Mouse (Mus musculus) heart, embryonic 12.5 days (tissue): ENCODE data around the gene Polr3a. TPM values are rescaled to one million over a fixed set of nuclear protein-coding genes. Genes with fewer than 3 reads are reported as not detected.
"Not testable (repeated sequence)": the region's sequence is repeated elsewhere in the genome, so short reads cannot be mapped to it uniquely, and the experiment has no call there.

Experiments
- ATAC-seq: fragments of 200-750 bp; cut with Nextera tagmentation; 2 replicates; pipeline ENCODE4 v1.8.0; 2017; ENCODE audit warnings: moderate TSS enrichment, moderate library complexity; ENCODE audit not compliant: insufficient number of reproducible peaks, low FRiP score
- H3K27ac ChIP-seq: fragments of 300-500 bp; sonication (generic); 2 replicates; pipeline ENCODE4 v1.5.1; 2016; ENCODE audit warnings: mild to moderate bottlenecking, moderate library complexity; ENCODE audit not compliant: poor library complexity, severe bottlenecking
- H3K27me3 ChIP-seq: fragments of 300-500 bp; sonication (generic); replicated peaks from 2 replicates; pipeline ENCODE4 v1.6.1; 2016; ENCODE audit warnings: mild to moderate bottlenecking, moderate library complexity
- H3K36me3 ChIP-seq: fragments of 300-500 bp; sonication (generic); 2 replicates; pipeline ENCODE4 v1.6.1; 2016; ENCODE audit warnings: mild to moderate bottlenecking, moderate library complexity
- H3K4me1 ChIP-seq: fragments of 300-500 bp; sonication (generic); replicated peaks from 2 replicates; pipeline ENCODE4 v1.6.1; 2016; ENCODE audit warnings: mild to moderate bottlenecking
- H3K4me2 ChIP-seq: fragments of 300-500 bp; sonication (generic); 2 replicates; pipeline ENCODE4 v1.6.1; 2016; ENCODE audit warnings: mild to moderate bottlenecking, moderate library complexity
- H3K4me3 ChIP-seq: fragments of 300-500 bp; sonication (generic); 2 replicates; pipeline ENCODE4 v1.5.1; 2016; ENCODE audit warnings: mild to moderate bottlenecking
- H3K9ac ChIP-seq: fragments of 300-500 bp; sonication (generic); 2 replicates; pipeline ENCODE4 v1.6.1; 2016; ENCODE audit warnings: mild to moderate bottlenecking, moderate library complexity
- H3K9me3 ChIP-seq: fragments of 300-500 bp; sonication (generic); replicated peaks from 2 replicates; pipeline ENCODE4 v1.6.1; 2016; ENCODE audit warnings: mild to moderate bottlenecking, moderate library complexity
- WGBS: fragments of 180-500 bp; shearing (Covaris S2); methylation state at CpG from one replicate; pipeline ENCODE4 v1.1.7; 2016; 5-methylcytosine and 5-hydroxymethylcytosine counted together
- polyA plus RNA-seq: library from polyadenylated mRNA; unstranded; fragments of >200 nt; fragmentation: Nextera tagmentation; extraction: Ambion mirVana; gene quantifications from 2 replicates; pipeline ENCODE4 v1.2.1, GENCODE M21; 2016

Gene Polr3a
- polyA plus RNA-seq, 1 experiment from 2014 or later, result 12.8 TPM

GRCm38 (mm10) chr14:24491266-24491981 is 4.6 kb upstream of the Polr3a start:
- 3% methylated on average over 11 of the region's 11 CpGs for WGBS
- Histone ChIP-seq H3K4me3 (peak overlapping the region; percentile 84), H3K4me1 (peaks cover 36% of the 10 kb centered on the region), H3K9me3 (no peaks in the 10 kb centered on the region), H3K27me3 (no peaks in the 10 kb centered on the region), H3K9ac (peak overlapping the region; percentile 98), H3K4me2 (peak overlapping the region; percentile 74), H3K36me3 (peaks cover 43% of the 10 kb centered on the region), H3K27ac (peak overlapping the region; percentile 79; the same call in 1 of the 2 replicates)
- ATAC-seq, result no peak

DNA sequence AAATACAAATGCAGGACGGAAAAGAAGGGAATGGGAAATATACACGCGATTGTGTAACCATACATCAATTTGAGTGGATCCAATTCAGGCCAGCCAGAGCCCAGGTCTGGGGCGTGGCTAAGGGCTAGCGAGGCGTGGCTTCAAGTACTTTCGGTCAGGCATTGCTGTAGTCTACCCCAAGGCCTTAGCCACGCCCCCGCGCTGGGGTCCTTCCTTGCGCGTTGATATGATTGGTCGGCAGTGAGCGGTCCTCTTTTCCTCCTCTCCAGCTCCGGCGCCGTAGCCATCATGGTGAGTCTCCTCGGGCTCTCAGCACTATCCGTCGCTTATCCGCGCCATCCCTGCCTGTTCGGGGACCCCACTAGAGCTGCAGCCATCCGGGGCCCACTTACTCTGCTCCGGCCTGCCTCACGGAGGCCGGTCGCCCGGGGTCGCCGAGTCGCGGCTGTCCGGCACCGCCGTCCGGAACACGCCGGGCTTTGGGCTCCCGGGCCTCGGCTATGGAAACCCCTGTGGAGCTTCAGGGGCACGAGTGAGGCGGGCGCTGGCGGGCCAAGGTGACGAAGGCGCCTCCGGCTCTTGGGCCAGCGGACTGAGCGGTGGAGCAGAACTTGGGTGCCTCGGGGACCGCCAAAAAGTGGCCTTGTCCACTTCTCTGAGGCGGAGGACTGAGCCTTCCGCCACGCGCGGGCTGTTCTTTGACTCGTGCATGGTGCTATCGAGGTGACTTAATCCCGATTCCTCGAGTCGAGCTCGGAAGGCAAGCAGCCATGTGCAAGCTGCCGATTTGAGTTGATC is 3.8 kb upstream of the Polr3a start:
- H3K9ac ChIP-seq, result peak overlapping the region; percentile 98

DNA sequence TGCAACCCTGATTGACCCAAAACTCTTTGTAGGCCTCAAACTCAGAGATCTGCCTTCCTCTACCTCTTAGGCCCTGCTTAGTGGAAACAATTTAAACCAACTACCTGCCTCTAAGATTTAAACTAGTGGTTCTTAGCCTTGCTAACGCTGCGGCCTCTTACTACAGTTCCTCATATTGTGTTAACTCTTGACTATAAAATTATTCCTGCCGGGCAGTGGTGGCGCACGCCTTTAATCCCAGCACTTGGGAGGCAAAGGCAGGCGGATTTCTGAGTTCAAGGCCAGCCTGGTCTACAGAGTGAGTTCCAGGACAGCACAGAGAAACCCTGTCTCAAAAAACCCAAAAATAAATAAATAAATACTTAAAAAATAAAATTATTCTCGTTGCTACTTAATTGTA is 2.9 kb upstream of the Polr3a start:
- H3K4me2 ChIP-seq, H3K9me3 ChIP-seq, H3K4me3 ChIP-seq, H3K27me3 ChIP-seq, ATAC-seq, H3K9ac ChIP-seq, H3K27ac ChIP-seq: not testable (repeated sequence)
- Histone ChIP-seq H3K36me3 (peaks cover 28% of the 10 kb centered on the region), H3K4me1 (peaks cover 42% of the 10 kb centered on the region)
- 84% methylated on average over 7 of the region's 7 CpGs for WGBS

More for the DNA sequence above, 3.8 kb upstream of the Polr3a start:
- H3K27me3 ChIP-seq, result no peaks in the 10 kb centered on the region
- peak overlapping the region; percentile 84 for H3K4me3 ChIP-seq
- H3K36me3 ChIP-seq, result peaks cover 35% of the 10 kb centered on the region
- WGBS, result under 1% methylated on average over 64 of the region's 64 CpGs
- H3K4me1 ChIP-seq, result peaks cover 42% of the 10 kb centered on the region
- H3K9me3 ChIP-seq, result no peaks in the 10 kb centered on the region
- peak overlapping the region; percentile 79 for H3K27ac ChIP-seq
- H3K4me2 ChIP-seq, result peak overlapping the region; percentile 74
- ATAC-seq, result peak; percentile 96

GRCm38 (mm10) chr14:24486241-24486767 is 554 bp downstream of the Polr3a start:
- peak overlapping the region; percentile 99 for H3K4me3 ChIP-seq
- H3K27ac ChIP-seq, result no peak overlapping the region
- 5% methylated on average over 13 of the region's 13 CpGs for WGBS
- H3K27me3 ChIP-seq, result no peaks in the 10 kb centered on the region
- no peaks in the 10 kb centered on the region for H3K9me3 ChIP-seq
- H3K9ac ChIP-seq, result peak overlapping the region; percentile 92
- peak overlapping the region; percentile 80 for H3K4me2 ChIP-seq
- H3K4me1 ChIP-seq, result peaks cover 10% of the 10 kb centered on the region
- ATAC-seq, result no peak
- peaks cover 34% of the 10 kb centered on the region for H3K36me3 ChIP-seq

DNA sequence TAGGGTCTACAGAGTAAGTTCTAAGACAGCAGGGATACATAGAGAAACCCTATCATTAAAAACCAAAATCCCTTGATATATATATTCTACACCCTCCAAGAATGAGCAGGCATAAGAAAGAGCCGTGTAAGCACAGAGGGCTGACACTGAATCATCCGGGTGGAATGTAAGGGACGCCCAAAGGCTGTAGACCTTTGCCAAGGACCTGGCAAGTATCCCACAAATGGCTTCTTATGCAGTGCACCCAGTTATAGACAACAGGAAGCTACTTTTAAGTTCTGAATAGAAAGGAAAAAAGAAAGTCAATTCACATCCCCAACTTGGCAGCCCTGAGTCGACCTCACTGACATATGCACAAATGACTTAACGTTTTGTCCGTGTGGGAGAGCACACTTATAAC is 18.1 kb downstream of the Polr3a start:
- 88% methylated on average over 6 of the region's 6 CpGs for WGBS
- H3K9ac ChIP-seq, result no peak overlapping the region
- H3K4me1 ChIP-seq, result no peaks in the 10 kb centered on the region
- H3K4me2 ChIP-seq, result no peak overlapping the region
- H3K27ac ChIP-seq, result no peak overlapping the region
- H3K27me3 ChIP-seq, result no peaks in the 10 kb centered on the region
- no peak for ATAC-seq
- peaks cover 94% of the 10 kb centered on the region for H3K36me3 ChIP-seq
- no peak overlapping the region for H3K4me3 ChIP-seq
- H3K9me3 ChIP-seq, result no peaks in the 10 kb centered on the region

- Histone ChIP-seq H3K4me2 (no peak overlapping the region), H3K27me3 (no peaks in the 10 kb centered on the region), H3K4me1 (no peaks in the 10 kb centered on the region), H3K9me3 (no peaks in the 10 kb centered on the region), H3K27ac (no peak overlapping the region), H3K36me3 (peaks cover 95% of the 10 kb centered on the region), H3K9ac (no peak overlapping the region), H3K4me3 (no peak overlapping the region)
- no peak for ATAC-seq
- WGBS, result 90% methylated on average over 3 of the region's 3 CpGs
These were observed 28.7 kb downstream of the Polr3a start for GRCm38 (mm10) chr14:24458191-24458590.

GRCm38 (mm10) chr14:24443529-24443928 is 43.3 kb downstream of the Polr3a start:
- 72% methylated on average over 4 of the region's 4 CpGs for WGBS
- ATAC-seq, result not testable (repeated sequence)

More at GRCm38 (mm10) chr14:24443529-24443928, 43.3 kb downstream of the Polr3a start:
- H3K27ac ChIP-seq, H3K4me2 ChIP-seq, H3K27me3 ChIP-seq, H3K9me3 ChIP-seq, H3K4me1 ChIP-seq, H3K4me3 ChIP-seq, H3K9ac ChIP-seq: not testable (repeated sequence)
- peaks cover 23% of the 10 kb centered on the region for H3K36me3 ChIP-seq

Other genes starting within 250 kb of the Polr3a start
- 13.6 and 16.2 TPM in 2 replicates for gene Dlg5, start 241.1 kb downstream of the Polr3a start, polyA plus RNA-seq
- 0.14 TPM in 1 of 2 replicates, not detected in the other for gene E330034G19Rik, start 193.8 kb downstream of the Polr3a start, polyA plus RNA-seq
- 836 and 843 TPM in 2 replicates for gene Rps24, start 67 bp upstream of the Polr3a start, polyA plus RNA-seq